Mouse (Mus musculus): ENCODE data around the gene Aprt.

Gene Aprt

DNA sequence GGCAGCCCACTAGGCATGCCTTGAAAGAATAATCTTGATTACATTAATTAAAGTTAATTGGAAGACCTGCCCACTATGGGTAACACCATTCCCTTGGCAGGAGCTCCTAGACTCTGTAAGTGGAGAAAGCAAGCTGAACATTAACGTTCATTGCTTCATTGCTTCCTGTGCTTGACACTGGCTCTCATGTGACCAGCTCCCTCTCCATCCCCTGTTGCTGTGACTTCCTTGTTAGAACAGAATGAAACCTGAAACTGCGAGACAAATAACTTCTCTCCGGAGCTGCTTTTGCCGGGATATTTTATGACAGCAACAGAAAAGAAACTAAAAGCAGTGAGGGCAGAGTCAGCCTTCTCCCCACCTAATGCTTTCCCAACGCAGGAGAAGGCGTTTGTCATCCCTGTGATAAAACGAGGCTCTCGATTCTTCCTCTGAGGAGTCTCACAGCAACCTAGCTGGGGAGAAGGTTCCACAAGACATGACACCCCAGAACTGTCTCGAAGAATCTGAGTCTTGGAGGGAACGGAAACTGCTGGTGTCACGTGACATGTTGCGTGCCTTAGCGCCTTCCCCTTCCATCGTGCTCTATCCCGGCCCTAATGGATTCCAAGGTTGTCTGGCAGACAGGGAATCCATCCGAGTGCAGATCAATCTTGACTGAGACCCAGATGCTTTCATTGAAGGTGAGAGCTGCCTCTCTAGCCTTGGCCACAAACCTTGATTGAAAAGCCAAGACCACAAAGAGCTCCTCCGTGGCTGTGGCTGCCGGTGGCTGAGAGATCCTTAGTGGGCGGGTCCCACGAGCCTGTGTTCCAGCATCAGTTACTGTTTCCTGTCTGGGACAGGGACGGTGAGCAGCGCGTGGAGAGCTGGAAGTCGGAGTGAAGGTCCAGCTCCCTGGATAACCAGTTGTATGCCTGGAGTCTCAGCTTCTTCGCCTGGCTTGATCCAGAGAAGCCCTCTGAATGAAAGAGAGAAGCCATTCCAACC is 12.1 kb downstream of the Aprt start:
- DNase-seq (ENCODE audit: low spot score): no peak

DNA sequence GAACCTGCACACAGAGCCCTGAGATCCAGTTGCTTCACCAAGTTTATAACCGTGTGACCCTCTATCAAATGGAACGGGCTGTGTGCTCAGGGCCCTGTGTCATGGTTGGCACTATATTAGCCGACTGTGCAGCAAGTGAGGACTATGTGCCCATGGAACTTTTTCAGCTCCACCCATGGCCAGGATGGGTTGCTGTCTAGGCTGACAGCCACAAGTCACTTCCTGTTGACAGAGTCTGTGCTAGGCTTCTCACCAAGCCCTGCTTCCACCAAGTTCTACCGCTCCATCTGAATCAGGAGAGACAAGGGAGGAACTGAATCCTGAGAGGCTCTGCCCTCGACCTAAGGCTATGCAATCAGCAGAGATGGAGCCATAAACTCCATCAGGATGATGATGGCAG is 15.5 kb downstream of the Aprt start:
- no peak for DNase-seq (ENCODE audit: low spot score)

DNA sequence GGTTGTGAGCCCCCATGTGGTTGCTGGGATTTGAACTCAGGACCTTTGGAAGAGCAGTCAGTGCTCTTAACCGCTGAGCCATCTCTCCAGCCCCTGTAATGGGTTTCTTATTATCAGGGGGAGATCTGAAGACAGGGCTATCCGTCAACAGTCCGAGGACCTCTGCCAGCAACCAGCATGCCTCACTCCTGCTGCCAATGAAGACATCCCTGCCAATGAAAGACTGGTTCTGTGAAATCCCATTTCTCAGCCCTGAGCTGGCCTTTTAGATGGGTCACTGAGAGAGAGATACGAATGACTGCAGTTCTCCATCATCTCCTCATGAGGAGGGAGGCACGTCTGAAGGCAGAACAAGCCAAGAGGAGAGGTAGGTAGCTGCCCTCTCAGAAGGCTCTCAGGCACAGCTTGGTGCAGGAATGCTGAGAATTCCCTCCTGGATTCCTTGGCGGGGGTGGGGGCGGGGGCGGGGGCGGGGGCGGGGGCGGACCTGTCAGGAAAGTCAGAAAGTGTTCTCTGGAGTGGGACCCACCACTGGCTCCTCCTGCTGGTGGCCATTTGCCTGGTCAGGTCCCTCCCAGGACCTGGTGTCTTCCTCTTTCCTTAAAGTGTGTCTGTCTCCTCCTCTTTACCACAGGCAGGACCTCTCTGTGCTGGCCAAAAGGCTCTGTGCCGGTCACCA is 17.9 kb downstream of the Aprt start:
- no peak for DNase-seq (ENCODE audit: low spot score)

DNA sequence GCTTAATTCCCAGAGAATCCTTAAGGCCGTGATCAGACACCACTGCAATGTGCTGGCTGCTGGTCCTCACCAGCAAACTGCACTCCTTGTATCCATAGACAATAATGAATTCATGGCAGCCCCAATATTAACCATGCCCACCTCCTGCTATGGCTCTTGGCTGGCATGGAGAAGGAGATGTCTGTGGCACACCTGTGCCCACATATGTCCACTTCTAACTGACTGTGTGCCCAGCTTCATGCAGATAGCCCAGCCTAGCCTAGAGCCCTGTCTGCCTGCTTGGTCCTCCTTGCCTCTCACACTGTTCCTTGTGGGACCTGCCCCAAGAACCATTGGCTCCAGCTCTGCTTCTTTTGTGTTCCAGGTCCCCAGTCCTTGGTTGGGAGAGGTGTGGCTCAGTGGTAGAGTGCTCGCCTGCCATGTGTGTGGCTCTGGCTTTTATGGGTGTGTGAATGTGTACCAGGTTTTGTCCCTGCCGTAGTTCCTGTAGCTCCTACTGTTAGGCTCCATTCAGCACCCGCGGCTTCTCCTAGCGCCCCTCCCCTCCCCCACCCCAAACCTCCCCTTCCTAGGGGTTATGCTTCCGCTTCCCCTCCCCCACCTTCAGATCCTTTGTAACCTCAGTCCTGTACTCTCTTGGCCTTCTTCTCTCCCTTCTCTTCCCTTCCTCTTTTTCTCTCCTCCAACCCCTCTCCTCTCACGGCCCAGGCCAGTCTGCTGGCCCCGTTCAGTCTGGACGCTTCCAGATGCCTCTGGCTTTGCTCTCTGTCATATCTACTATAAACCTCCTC is 19.3 kb downstream of the Aprt start:
- DNase-seq (ENCODE audit: low spot score): no peak

DNA sequence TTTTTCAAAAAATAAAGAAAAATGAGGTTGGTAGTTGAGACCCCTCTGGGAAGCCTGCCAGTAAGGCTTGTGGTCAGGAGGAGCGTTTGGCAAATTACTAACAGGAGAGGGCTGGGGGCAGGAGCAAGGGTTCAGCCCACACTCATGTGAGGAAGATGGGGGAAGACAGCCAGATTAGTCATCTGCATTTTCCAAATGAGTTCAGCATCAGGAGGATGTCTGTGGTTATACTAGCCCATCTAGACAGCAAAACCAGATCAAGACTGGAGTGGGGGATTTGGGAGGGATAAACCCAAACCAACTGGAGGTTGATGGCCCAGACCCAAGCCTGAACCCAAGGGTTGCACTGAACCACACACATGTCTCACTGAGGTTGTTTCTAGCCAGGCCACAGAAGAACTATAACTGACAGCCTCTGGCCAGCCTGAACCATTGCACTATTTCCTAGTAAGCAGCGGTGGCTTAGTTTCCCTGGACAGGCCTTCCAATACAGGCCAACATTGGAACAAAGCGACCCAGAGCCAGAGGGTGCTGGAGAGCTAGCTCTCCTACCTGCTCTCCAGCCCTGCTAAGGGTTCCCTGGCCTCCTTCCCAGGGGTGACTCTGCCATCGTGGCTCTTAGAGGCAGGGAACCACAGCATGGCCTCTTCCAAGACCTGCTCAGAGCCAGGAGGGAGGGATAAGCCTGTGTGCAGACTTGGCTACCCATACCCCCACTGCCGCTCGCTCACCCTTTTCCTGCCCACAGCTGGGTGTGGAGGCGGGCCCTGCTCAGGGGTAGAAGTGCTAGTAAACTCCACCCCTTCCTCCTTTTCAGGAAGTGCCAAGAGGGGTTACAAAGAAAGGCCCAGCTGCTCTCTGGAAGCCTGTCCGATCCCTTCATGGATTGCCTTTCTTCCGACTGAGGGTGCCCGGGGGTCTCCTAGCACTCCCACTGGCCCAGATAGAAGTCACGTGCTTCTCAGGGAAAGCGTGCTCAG is 20.4 kb downstream of the Aprt start:
- no peak for DNase-seq (ENCODE audit: low spot score)

DNA sequence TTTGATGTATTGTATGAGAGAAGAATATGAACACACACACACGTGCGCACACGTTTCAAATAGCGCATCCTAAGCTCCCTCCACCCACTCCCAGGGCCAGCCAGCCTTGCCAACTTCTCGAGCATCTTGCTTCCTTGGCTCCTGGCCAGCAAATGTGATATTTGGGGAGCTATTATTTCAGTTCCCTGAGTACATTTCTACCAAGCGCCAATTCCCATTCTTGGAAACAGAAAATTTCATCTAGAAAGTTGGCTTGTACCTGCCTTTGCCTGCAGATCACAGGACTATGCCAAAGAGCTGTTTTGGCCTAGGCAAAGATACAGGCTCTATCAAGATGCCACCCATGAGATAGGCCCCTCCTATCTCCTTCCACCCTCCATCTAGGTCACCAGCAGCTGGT is 21.9 kb downstream of the Aprt start:
- no peak for DNase-seq (ENCODE audit: low spot score)

DNA sequence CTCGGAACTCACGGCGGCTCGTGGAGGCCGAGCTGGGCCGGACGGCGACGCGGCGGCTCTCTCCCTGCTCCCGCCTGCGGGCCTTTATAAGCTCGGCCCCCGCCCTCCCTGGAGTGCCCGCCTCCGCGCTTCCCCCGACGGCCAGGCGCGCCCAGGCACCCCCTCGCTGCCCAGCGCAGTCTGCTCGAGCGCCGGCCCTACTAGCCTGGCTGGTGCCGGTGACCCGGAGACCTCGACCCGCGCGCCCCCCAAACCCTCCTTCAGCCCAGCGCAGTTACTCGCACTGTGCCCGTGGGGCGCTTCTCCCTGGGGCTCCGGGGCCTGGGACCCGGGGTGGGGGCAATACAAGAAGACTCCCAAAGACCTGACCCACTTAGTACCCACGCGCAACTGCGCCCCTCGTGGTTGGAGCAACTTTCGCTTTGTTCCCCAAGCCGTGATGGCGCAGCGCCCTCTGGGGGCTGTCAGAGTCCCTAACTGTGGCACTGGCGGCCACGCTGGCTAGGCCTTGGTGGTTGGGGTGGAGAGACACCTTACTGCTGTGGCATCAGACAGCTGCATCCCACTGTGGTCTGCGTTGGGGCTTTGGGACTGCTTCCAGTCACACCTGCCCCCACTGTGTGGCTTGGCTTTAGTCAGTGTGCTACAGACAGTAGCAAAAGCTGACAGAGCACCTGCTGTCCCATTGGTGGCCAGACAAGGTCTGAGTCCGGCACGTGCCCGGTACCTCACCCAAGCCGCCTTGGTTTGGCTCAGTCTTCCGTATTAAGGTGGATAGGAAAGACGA is 25.3 kb downstream of the Aprt start, which contains the start of gene Piezo1:
TSS of gene Piezo1 (minus strand) at position 65 of the 787 bp plus-strand sequence.
- DNase-seq (ENCODE audit: low spot score): peak; percentile 69

DNA sequence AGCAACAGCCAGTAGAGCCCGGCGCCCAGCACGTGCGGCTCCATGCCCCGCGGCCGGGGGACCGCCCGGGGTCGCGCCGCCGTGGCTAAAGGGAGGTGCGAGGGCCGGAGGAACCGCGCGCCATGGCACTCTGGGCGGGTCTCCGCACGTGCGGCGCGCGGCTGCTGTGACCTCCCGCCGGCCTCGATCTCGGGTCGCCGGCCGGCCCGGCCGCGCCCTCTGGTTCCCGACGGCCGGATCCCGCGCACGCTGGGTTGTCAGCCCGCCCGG is 25.8 kb downstream of the Aprt start:
- no peak for DNase-seq (ENCODE audit: low spot score)

DNA sequence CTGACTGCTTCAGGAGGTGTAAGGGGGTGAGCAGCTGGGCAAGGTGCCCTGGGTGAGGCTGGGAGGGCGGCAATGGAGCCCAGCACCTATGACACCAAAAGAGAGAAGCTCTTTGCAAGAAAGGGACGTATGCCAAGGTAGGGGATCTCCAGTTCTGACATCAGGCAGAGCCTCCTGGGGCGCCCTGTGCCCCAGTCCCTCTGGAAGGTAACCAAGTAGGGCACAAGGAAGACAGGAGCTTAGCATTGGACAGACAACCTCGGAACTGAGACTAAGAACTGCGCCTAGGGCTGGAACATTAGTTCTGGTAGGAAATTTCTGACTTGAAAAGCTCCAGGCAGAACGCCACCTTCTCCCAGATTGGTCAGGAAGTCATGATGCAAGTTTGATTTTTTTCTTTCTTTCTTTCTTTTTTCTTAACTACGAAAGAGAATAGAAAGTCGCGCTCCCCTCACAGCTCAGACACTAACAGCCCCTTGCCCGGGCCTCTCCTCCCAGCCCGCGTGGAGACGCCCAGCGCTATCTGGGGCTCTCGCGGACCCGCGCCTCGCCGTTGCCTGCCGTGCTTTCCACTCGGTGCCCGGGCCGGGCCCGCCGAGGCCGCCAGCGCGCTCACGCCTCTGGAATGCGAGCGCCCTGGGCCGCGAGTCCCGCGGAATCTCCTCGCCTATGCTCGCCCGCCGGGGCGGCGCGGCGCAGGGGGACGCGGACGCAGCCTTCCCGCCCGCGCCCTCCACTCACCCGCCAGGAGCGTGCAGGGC is 26.3 kb downstream of the Aprt start:
- DNase-seq (ENCODE audit: low spot score): no peak

DNA sequence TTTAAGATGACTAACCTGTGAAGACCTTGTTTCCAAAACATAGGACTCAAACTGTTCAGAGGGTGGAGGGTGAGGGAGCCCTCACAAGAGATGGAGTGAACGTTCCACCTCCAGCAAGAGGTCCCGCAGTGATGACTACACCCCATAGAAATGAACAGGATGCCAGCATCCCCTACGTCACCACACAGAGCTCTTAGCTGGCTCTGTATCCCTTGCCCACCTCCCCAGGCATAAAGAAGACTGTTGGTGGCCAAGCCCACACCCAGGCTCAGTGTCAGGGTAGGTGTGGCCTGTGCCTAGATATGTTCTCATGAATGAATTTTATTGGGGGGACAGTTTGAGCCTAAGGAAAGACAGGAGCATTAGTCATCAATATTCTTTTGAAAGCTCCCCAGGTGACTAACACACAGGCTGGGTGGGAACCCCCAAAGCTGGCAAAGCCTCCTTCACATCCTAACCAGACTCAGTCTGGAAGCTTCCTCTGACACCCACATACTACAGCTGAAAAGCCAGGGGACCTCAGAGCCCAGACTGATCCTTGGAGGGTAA is 27.7 kb downstream of the Aprt start:
- DNase-seq (ENCODE audit: low spot score): no peak

DNA sequence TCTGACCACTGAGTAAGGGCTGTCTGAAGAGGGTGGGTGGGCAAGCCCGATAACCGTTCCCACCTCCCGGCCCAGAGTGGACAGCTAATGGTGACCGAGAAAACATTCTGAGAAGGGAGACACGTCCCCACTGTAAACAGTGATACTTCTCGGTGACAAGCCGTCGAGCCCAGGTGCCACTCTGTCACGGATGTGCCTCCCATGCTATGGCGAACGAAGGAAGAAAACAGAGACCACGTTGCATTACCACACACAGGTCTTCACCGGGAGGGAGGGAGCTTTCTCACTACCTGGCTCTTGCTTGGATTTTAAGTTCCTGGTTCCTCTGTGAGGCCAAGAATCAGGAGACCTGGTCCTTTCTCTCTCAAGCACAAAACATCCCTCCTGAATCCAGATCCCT is 28.4 kb downstream of the Aprt start:
- no peak for DNase-seq (ENCODE audit: low spot score)

DNA sequence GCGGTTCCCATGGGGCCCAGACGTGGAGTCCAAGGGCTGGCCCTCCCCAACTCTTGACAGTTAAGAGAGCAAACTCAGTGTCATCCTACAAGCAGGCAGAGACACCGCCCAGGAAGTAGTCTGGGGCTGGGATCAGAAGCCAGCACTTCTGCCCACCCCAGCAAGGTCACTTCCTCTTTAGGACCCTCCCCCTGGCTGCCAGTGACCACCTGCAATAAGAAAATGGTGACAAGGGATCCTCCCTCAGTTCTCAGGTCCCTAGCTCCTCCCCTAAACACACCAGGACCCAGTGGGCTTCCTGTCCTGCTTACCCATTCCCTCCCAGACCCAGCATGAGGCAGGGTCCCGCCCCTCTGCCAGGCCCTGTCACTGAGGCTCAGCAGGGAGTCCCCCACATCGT is 28.9 kb downstream of the Aprt start:
- DNase-seq (ENCODE audit: low spot score): no peak

DNA sequence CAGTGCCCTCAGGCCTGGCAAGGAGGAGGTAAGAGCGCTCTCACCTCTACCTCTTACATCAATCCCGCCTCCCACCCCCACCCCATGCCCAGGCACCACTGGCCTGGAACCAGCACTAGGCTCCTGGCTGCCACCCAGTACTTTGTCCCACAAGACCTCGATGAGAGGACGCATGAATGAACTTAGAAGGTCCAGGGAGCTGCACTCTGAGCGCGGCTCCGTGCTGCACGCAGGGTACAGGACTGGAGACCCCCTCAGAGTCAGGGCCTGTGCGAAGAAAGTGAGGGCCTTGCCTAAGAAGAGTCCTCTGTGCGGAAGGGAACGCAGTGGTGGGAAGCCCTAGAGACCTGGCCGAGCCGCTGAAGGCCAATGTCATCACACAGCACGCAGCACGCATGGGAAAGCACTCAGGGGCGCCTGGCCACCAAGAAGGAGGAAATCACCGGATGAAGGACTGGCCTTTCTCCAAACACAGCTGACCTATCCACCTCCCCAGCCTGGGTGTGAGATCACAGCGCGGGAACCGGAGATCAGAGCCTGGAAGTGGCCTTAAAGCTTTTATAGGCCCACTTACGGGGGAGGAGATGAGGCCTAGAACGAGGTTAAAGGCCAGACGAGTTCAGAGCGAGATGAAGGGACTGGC is 29.8 kb downstream of the Aprt start:
- no peak for DNase-seq (ENCODE audit: low spot score)

DNA sequence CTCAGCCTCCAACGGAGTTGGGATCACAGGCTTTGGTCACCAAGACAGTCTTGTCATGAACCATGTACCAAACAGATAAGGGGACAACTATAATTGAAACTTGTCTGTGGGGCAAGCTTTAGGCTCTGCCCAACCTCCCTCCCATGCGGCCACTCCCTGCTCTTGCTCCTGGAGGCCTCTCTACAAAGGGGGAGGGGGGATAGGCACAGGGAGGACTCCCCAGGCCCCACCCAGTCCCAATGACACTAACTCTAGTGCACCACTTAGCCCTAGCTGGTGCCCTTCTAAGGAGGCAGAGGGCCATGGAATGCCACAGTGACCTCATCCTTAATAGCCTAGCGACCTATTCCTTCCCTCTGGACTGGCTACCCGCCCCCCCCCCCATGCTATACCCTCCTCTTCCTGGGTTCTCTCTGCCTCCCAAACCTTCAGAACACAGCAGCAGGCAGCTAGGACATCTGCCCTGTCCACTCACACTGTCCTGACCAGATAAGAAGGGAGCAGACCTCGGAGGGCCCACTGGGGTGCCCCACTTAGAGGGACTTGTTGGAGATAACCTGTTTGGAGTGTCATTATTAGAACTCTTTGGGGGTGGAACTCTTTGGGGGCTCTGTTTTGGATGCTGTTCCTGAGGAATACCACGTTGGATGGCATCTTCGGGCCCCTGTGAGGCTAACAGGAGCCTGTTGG is 30.5 kb downstream of the Aprt start:
- no peak for DNase-seq (ENCODE audit: low spot score)

DNA sequence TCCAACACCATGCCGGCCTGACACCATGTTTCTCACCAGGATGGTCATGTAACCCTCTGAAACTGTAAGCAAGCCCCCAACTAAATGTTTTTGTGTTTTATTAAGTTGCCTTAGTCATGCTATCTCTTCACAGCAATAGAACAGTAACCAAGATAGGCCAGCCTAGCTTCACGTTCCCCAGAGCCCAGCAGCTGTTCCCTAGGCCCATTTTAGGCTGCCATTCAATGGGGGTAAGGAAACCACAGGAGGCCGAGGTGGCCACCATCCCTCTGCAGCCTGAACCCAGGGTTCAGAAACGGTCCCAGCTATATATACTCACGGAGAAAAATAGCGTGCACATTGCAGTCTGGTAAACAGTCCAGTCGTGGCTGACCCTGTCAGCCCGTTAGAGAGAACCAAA is 32.6 kb downstream of the Aprt start:
- DNase-seq (ENCODE audit: low spot score): no peak

DNA sequence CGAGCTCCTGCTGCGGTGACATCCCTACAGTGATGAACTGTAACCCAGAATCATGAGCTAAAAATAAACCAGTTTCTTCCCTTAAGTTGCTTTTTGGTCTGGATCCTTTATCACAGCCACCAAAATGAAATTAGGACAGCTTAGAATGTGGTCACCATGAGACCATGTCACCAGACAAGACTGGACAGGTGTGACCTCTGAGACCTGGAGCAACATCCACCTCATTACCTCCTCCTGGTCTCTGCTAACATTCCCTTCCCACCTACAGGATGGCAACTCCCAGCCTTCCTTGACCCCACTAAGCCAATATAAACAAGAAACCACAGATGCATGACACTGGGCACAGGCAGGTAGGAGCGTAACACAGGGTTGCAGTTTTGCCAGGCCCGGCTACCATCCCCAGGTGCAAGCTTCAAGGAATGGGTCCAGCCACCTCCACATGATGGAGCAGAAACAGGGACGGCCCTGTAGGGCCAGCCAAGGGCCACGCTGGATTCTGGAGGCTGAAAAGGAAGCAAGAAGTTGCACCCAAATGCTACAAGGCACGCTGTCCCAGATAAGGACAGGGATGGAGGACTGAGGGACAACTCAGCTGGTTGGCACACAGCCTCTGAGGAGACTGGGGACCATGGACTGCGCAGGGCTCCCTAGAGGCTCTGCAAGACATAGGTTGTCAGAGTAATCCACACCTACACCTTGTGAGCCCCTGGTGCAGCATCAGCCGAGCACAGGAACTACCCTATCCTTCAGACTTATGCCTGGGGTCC is 38.2 kb downstream of the Aprt start:
- no peak for DNase-seq (ENCODE audit: low spot score)

DNA sequence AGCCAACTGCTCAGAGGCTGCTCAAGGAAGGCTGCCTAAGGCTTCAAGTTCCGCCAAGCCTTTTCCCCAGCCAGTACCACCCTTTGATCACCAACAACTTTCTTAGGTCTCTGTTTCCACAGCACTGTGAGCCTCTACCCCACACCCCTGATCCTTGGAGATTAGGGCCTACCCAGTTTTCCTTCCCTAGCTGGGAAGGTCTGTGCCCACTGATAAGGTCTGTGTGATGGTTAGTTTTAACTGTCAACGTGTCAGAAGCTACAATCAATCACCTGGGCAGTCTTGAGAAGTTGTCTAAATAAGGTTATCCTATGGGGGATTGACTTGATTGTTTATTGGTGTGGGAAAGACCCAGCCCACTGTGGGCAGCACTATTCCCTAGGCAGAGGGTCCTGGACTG is 38.9 kb downstream of the Aprt start:
- DNase-seq (ENCODE audit: low spot score): no peak

DNA sequence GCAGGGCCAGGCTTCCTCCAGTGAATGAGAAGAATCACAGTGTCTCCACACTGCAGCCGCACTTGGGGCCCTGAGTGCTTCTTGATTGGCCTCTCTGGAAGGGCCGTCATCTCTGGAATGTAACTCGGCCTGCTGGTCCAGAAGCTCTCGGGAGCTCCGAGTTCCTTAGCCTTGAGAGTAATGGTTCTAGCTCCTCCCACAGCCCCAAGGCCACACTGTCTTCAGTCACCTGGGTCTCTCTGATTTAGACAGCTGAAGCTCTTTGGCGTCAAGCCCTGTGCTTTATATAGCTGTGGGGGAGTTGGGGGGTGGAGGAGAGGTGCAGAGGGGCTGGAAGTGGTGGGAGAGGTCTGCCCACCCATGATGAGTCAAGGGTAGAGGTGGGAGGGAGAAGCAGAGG is 39.7 kb downstream of the Aprt start:
- DNase-seq (ENCODE audit: low spot score): no peak
